Mouse (Mus musculus): Measurements from ENCODE around the gene Itsn1. TPM values are rescaled to one million over a fixed set of nuclear protein-coding genes. Genes with fewer than 3 reads are reported as not detected.

Gene Itsn1
- polyA plus RNA-seq, 1 experiment = 406 TPM

GRCm38 (mm10) chr16:91695108-91695755 is 33.8 kb upstream of the Itsn1 start:
- no peak overlapping the region for H3K27ac ChIP-seq (ENCODE audit: insufficient read depth, low read depth, low read length)
- TF ChIP-seq CTCF (IDR thresholded peaks at IDR 0.05; ENCODE audit: insufficient read depth, low read depth, low read length) (no peak), POLR2A (IDR thresholded peaks at IDR 0.05; ENCODE audit: insufficient read depth, low read depth, low read length) (no peak)
- WGBS = 64% methylated on average over 8 of the region's 8 CpGs
- H3K4me3 ChIP-seq (ENCODE audit: insufficient read depth, low read depth, low read length) = no peak overlapping the region
- H3K4me1 ChIP-seq (ENCODE audit: control insufficient read depth, insufficient read depth, low read length) = no peaks in the 10 kb centered on the region

DNA sequence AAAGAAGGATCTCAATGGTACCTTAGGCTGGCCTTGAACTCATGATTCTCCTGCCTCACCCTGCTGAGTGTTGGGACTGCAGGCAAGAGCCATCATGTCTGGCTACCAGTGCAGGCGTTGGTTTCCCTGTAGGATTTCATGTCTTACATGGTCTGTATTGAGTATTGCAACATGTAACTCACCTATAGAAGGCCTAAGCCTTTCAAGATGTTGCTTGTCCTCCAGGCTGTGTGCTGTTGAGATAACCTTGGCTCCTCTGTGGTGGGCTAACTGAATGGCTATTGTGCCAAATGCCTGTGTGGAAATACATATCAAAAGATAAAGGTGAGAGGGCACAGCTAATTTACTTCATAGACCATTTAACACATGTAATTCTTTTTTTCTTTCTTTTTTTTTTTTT is 30.1 kb upstream of the Itsn1 start:
- Histone ChIP-seq H3K4me3 (ENCODE audit: insufficient read depth, low read depth, low read length) (no peak overlapping the region), H3K27ac (ENCODE audit: insufficient read depth, low read depth, low read length) (no peak overlapping the region), H3K4me1 (ENCODE audit: control insufficient read depth, insufficient read depth, low read length) (no peaks in the 10 kb centered on the region)
- no peak for TF ChIP-seq POLR2A (IDR thresholded peaks at IDR 0.05; ENCODE audit: insufficient read depth, low read depth, low read length)
- no peak for TF ChIP-seq CTCF (IDR thresholded peaks at IDR 0.05; ENCODE audit: insufficient read depth, low read depth, low read length)
- 93% methylated on average over 1 of the region's 1 CpGs for WGBS

GRCm38 (mm10) chr16:91701908-91702307 is 27.2 kb upstream of the Itsn1 start:
- WGBS = 91% methylated on average over 13 of the region's 13 CpGs
- TF ChIP-seq POLR2A (IDR thresholded peaks at IDR 0.05; ENCODE audit: insufficient read depth, low read depth, low read length) (no peak), CTCF (IDR thresholded peaks at IDR 0.05; ENCODE audit: insufficient read depth, low read depth, low read length) (no peak)
- Histone ChIP-seq H3K4me1 (ENCODE audit: control insufficient read depth, insufficient read depth, low read length) (no peaks in the 10 kb centered on the region), H3K27ac (ENCODE audit: insufficient read depth, low read depth, low read length) (no peak overlapping the region), H3K4me3 (ENCODE audit: insufficient read depth, low read depth, low read length) (no peak overlapping the region)

DNA sequence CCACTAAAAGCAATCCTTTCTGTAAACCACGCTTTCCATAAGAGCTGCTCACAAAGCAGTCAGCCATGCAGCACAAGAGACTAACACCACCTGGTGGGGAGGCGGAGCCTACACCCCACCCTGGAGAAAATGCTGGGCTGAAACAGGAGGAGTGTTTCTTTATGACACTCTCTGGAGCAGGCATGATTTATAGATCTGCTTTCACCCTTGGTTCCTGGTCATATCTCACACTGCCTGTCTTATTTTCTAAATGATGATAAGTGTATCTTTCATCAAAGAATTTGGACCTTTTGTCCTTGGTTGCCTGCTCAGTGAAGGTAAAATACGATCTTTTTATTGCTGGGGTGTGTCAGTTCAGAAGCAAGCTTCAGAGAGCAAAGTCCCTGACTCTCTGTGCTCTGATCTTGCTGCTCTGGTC is 26.3 kb upstream of the Itsn1 start:
- TF ChIP-seq CTCF (IDR thresholded peaks at IDR 0.05; ENCODE audit: insufficient read depth, low read depth, low read length) = no peak
- no peak for TF ChIP-seq POLR2A (IDR thresholded peaks at IDR 0.05; ENCODE audit: insufficient read depth, low read depth, low read length)
- no peak overlapping the region for H3K4me3 ChIP-seq (ENCODE audit: insufficient read depth, low read depth, low read length)
- H3K4me1 ChIP-seq (ENCODE audit: control insufficient read depth, insufficient read depth, low read length) = no peaks in the 10 kb centered on the region
- H3K27ac ChIP-seq (ENCODE audit: insufficient read depth, low read depth, low read length) = no peak overlapping the region
- 56% methylated on average over 3 of the region's 3 CpGs for WGBS

DNA sequence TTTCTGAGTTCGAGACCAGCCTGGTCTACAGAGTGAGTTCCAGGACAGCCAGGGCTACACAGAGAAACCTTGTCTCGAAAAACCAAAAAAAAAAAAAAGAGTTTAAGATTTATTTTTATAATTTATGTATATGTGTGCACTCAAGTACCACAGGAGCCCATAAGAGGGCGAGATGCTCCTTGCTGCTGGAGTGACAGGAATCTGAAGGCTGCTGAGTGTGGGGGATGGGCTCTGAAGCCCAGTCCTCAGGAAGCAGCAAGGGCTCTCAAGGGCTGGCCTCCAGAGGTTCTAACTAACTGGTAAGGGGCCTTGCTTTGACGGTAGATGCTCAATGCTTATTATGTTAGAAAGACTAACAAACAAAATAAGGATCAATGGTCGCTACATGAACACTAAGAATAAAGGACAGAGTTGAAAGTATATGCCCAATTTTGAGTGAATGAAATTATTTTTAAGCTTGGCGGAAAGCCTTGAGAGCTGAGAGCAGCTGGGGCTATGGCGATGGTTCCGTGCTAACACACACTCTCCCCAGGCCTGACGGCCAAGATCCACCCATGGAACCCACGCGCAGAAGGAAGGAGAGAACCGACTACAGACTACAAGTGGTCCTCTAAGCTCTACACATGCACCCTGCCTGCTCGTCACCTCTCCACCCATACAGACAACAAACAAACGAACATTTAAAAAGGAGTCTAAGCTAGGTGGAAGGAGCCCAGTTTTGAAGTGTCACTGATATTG is 24.3 kb upstream of the Itsn1 start:
- H3K27ac ChIP-seq (ENCODE audit: insufficient read depth, low read depth, low read length) = no peak overlapping the region
- no peak overlapping the region for H3K4me3 ChIP-seq (ENCODE audit: insufficient read depth, low read depth, low read length)
- H3K4me1 ChIP-seq (ENCODE audit: control insufficient read depth, insufficient read depth, low read length) = no peaks in the 10 kb centered on the region
- WGBS = 84% methylated on average over 14 of the region's 14 CpGs
- TF ChIP-seq POLR2A (IDR thresholded peaks at IDR 0.05; ENCODE audit: insufficient read depth, low read depth, low read length) = no peak
- no peak for TF ChIP-seq CTCF (IDR thresholded peaks at IDR 0.05; ENCODE audit: insufficient read depth, low read depth, low read length)

GRCm38 (mm10) chr16:91710241-91710640 is 18.8 kb upstream of the Itsn1 start:
- Histone ChIP-seq H3K27ac (ENCODE audit: insufficient read depth, low read depth, low read length) (no peak overlapping the region), H3K4me1 (ENCODE audit: control insufficient read depth, insufficient read depth, low read length) (no peaks in the 10 kb centered on the region), H3K4me3 (ENCODE audit: insufficient read depth, low read depth, low read length) (no peak overlapping the region)
- 97% methylated on average over 7 of the region's 7 CpGs for WGBS
- no peak for TF ChIP-seq CTCF (IDR thresholded peaks at IDR 0.05; ENCODE audit: insufficient read depth, low read depth, low read length)
- no peak for TF ChIP-seq POLR2A (IDR thresholded peaks at IDR 0.05; ENCODE audit: insufficient read depth, low read depth, low read length)

DNA sequence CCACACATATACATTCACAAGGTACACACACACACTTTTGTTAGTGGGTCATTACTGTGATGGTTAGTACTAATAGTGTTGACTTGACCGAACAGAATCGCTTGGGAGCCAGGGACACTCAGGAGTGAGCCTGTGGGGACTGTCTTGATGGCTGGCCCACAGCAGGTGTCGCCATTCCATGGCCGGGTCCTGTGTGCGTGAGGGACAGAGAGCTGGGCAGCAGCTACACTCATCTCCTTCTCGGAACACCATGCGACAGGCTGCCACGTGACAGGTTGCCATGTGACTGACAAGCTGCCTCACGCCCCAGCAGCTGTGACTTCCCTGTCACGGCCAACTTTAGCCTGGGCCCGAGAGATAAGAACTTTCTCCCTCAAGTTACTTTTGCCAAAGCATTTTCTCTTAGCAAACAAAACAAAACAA is 12.1 kb upstream of the Itsn1 start:
- H3K27ac ChIP-seq (ENCODE audit: insufficient read depth, low read depth, low read length) = no peak overlapping the region
- no peak for TF ChIP-seq POLR2A (IDR thresholded peaks at IDR 0.05; ENCODE audit: insufficient read depth, low read depth, low read length)
- no peak for TF ChIP-seq CTCF (IDR thresholded peaks at IDR 0.05; ENCODE audit: insufficient read depth, low read depth, low read length)
- 81% methylated on average over 11 of the region's 11 CpGs for WGBS
- H3K4me3 ChIP-seq (ENCODE audit: insufficient read depth, low read depth, low read length) = no peak overlapping the region
- H3K4me1 ChIP-seq (ENCODE audit: control insufficient read depth, insufficient read depth, low read length) = no peaks in the 10 kb centered on the region; the same call in 1 of the 2 replicates

DNA sequence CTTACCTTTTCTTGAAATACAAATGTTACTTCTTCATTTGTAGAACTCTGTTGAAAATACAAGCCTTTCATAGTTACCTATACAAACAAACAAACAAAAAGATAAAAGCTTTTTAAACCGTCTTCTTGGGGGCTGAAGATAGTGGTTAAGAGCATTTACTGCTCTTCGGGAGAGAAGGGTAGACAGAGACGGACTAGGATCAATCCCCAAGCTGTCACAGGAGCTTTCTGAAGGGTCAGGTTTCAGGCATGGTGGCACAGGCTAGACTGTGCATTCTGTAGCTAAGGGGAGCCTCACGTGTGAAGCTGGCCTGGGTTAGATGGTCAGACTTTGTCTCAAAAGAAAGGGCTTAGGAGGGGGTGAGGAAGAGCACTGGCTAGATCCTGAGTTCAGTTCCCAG is 11.7 kb upstream of the Itsn1 start:
- no peak for TF ChIP-seq CTCF (IDR thresholded peaks at IDR 0.05; ENCODE audit: insufficient read depth, low read depth, low read length)
- no peak for TF ChIP-seq POLR2A (IDR thresholded peaks at IDR 0.05; ENCODE audit: insufficient read depth, low read depth, low read length)
- 92% methylated on average over 4 of the region's 4 CpGs for WGBS
- H3K4me3 ChIP-seq (ENCODE audit: insufficient read depth, low read depth, low read length) = no peak overlapping the region

GRCm38 (mm10) chr16:91724247-91724646 is 4.8 kb upstream of the Itsn1 start:
- TF ChIP-seq CTCF (IDR thresholded peaks at IDR 0.05; ENCODE audit: insufficient read depth, low read depth, low read length) (0 out of 2 replicates have a peak, but pooled peaks have one; percentile 16), POLR2A (IDR thresholded peaks at IDR 0.05; ENCODE audit: insufficient read depth, low read depth, low read length) (no peak)
- Histone ChIP-seq H3K4me3 (ENCODE audit: insufficient read depth, low read depth, low read length) (no peak overlapping the region), H3K4me1 (ENCODE audit: control insufficient read depth, insufficient read depth, low read length) (peaks cover 10% of the 10 kb centered on the region), H3K27ac (ENCODE audit: insufficient read depth, low read depth, low read length) (no peak overlapping the region)
- 35% methylated on average over 3 of the region's 3 CpGs for WGBS

More for the DNA sequence above, 11.7 kb upstream of the Itsn1 start:
- Histone ChIP-seq H3K27ac (ENCODE audit: insufficient read depth, low read depth, low read length) (no peak overlapping the region), H3K4me1 (ENCODE audit: control insufficient read depth, insufficient read depth, low read length) (peaks cover 1% of the 10 kb centered on the region)
